ENCODE assay signal across 18 mouse cellular contexts in genomic region chr3:100938211-100938610, GRCm38 (mm10). TPM values are rescaled to one million over a fixed set of nuclear protein-coding genes. Genes with fewer than 3 reads are reported as not detected.
DNase-seq lines count a peak whose midpoint lies in the region; ATAC-seq lines count a peak whose summit lies in the region.
"Had no signal": no experiment of that assay in that cellular context is flagged by ENCODE, and none has a peak within 500 bp of the region (broad histone marks: within the 10 kb centered on the region; RNA-seq: fewer than 3 reads in every experiment).

No protein-coding gene starts in this region.

- ATAC-seq in hindbrain, embryonic 15.5 days (ENCODE audit: low FRiP score, low read depth): 0 out of 2 replicates have a peak, but pooled peaks have one; percentile 8
- ATAC-seq in hindbrain, embryonic 14.5 days (ENCODE audit: low FRiP score): no peak
- ATAC-seq: forebrain, embryonic 14.5 days; forebrain, embryonic 16.5 days had no signal

- no peaks in the 10 kb centered on the region for H3K27me3 ChIP-seq in hindbrain, embryonic 15.5 days
- no peaks in the 10 kb centered on the region for H3K27me3 ChIP-seq in hindbrain, embryonic 14.5 days (ENCODE audit: control insufficient read depth, insufficient read depth, low read length)
- H3K27me3 ChIP-seq: embryonic facial prominence, embryonic 13.5 days; embryonic facial prominence, embryonic 15.5 days; forebrain, embryonic 12.5 days had no signal

- H3K36me3 ChIP-seq in hindbrain, embryonic 15.5 days: peaks cover 5% of the 10 kb centered on the region; the same call in 1 of the 2 replicates
- peaks cover 48% of the 10 kb centered on the region for H3K36me3 ChIP-seq in hindbrain, embryonic 14.5 days (replicated peaks; ENCODE audit: control insufficient read depth, insufficient read depth)

- H3K27ac ChIP-seq in hindbrain, embryonic 15.5 days (replicated peaks): no peak overlapping the region
- no peak overlapping the region for H3K27ac ChIP-seq in hindbrain, embryonic 14.5 days
- H3K27ac ChIP-seq: embryonic facial prominence, embryonic 13.5 days; embryonic facial prominence, embryonic 15.5 days; forebrain, embryonic 10.5 days; forebrain, embryonic 12.5 days had no signal

- no peak overlapping the region for H3K4me2 ChIP-seq in hindbrain, embryonic 15.5 days
- no peak overlapping the region for H3K4me2 ChIP-seq in hindbrain, embryonic 14.5 days (replicated peaks)
- H3K4me2 ChIP-seq: embryonic facial prominence, embryonic 13.5 days; embryonic facial prominence, embryonic 15.5 days; forebrain, embryonic 12.5 days had no signal

- peak; percentile 59 to 63 for DNase-seq in cerebellum, postnatal 14 days
- no peak for DNase-seq in cerebellum, postnatal 36 days
- DNase-seq in hindbrain, embryonic 14.5 days (ENCODE audit: low spot score): no peak
- DNase-seq: adrenal gland, adult 2 months; adrenal gland, postnatal 10 days; adrenal gland, postnatal 25 days; cerebellum, adult 18-20 months; cerebellum, adult 8-10 months; cerebellum, adult 9-11 months; embryo, embryonic 11 days had no signal

- H3K4me3 ChIP-seq in hindbrain, embryonic 15.5 days: no peak overlapping the region
- H3K4me3 ChIP-seq in hindbrain, embryonic 14.5 days (replicated peaks; ENCODE audit: low read length): no peak overlapping the region
- H3K4me3 ChIP-seq: embryonic facial prominence, embryonic 13.5 days; embryonic facial prominence, embryonic 15.5 days; erythroblast, embryonic 14.5 days; forebrain, embryonic 10.5 days; forebrain, embryonic 12.5 days had no signal

- no peaks in the 10 kb centered on the region for H3K9me3 ChIP-seq in hindbrain, embryonic 15.5 days
- no peaks in the 10 kb centered on the region for H3K9me3 ChIP-seq in hindbrain, embryonic 14.5 days (ENCODE audit: control insufficient read depth, low read length)
- H3K9me3 ChIP-seq: embryonic facial prominence, embryonic 13.5 days; embryonic facial prominence, embryonic 15.5 days; forebrain, embryonic 10.5 days; forebrain, embryonic 12.5 days had no signal

- WGBS in hindbrain, embryonic 15.5 days: 91% methylated on average over 4 of the region's 4 CpGs
- 91% methylated on average over 4 of the region's 4 CpGs for WGBS in hindbrain, embryonic 14.5 days

- H3K4me1 ChIP-seq in hindbrain, embryonic 15.5 days (replicated peaks): no peaks in the 10 kb centered on the region
- H3K4me1 ChIP-seq in hindbrain, embryonic 14.5 days (replicated peaks; ENCODE audit: control insufficient read depth, insufficient read depth, low read length): no peaks in the 10 kb centered on the region
- H3K4me1 ChIP-seq: embryonic facial prominence, embryonic 13.5 days; embryonic facial prominence, embryonic 15.5 days; forebrain, embryonic 10.5 days; forebrain, embryonic 12.5 days had no signal

- no peak overlapping the region for H3K9ac ChIP-seq in hindbrain, embryonic 15.5 days
- no peak overlapping the region for H3K9ac ChIP-seq in hindbrain, embryonic 14.5 days
- H3K9ac ChIP-seq: embryonic facial prominence, embryonic 13.5 days; embryonic facial prominence, embryonic 15.5 days; forebrain, embryonic 12.5 days had no signal

RNA-seq across cellular contexts. Expression of gene Trim45, which starts 16.2 kb away (rescaled TPM):
- polyA plus RNA-seq in hindbrain, embryonic 15.5 days (2015; fragmentation: Nextera tagmentation; extraction: Ambion mirVana): 7.3 and 8.2 TPM in 2 replicates
- polyA plus RNA-seq in hindbrain, embryonic 14.5 days (2014; fragmentation: Nextera tagmentation; extraction: Ambion mirVana): 6.2 and 7.0 TPM in 2 replicates

RNA-seq across cellular contexts. Expression of gene Ttf2, which starts 31.3 kb away (rescaled TPM):
- 4.5 and 4.8 TPM in 2 replicates for polyA plus RNA-seq in hindbrain, embryonic 15.5 days (2015; fragmentation: Nextera tagmentation; extraction: Ambion mirVana)
- polyA plus RNA-seq in hindbrain, embryonic 14.5 days (2014; fragmentation: Nextera tagmentation; extraction: Ambion mirVana): 4.8 and 5.5 TPM in 2 replicates

Comparison
In these comparisons a context has a peak if more than half of its experiments do, and no peak if none do; other contexts are left out.
1. DNase-seq: peak in cerebellum, postnatal 14 days (2 of 2); none in cerebellum, postnatal 36 days (0 of 2) and hindbrain, embryonic 14.5 days (single experiment).